Mouse (Mus musculus) ovary, postnatal 14 days (tissue): ENCODE results near the gene Thumpd2.

Experiments used
- DNase-seq: peaks from one replicate; pipeline ENCODE4 v3.0.0; 2022; ENCODE audit warnings: low spot score

The Thumpd2 gene

DNA sequence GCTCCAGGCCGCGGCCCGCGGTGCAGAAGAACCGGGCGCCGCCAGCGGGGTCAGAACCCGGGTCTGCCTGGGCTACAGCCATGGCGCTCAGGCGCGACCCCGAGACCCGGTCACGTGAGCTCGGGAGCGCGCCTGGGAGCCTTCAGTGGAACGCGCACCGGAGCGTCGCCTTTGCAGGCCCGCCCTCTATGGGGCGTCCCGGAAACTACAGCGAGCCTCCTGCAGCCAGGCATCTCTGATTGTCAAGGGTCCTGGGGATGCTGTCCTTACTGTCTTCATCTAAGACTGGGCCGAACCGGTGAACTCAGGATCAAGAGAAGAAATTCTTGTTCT, at the start of gene Thumpd2:
Thumpd2 (minus strand) TSS at position 104 of the 333 bp plus-strand sequence.
- peak; percentile 88 for DNase-seq

DNA sequence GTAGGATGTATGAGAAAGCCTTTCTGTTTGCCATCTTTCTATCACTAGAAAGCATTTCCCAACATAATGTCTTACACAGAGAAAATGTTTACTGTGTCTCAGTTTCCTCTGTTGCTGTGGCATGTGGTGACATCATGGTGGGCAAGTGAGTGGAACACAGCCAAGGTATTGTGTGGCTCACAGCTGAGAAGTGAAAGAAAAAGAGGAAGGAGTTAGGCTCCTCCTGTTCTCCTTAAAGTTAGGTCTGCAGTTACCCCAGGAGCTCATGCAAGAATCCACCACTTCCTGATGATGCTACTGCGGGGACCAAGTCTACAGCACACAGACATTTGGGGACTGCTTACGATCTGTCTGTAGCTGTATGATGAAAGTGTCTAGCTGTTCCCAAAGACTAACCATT, 39.4 kb upstream of the Thumpd2 start:
- no peak for DNase-seq

- no peak for DNase-seq
Measured at GRCm38 (mm10) chr17:81102866-81103265, 38.0 kb upstream of the Thumpd2 start.

DNA sequence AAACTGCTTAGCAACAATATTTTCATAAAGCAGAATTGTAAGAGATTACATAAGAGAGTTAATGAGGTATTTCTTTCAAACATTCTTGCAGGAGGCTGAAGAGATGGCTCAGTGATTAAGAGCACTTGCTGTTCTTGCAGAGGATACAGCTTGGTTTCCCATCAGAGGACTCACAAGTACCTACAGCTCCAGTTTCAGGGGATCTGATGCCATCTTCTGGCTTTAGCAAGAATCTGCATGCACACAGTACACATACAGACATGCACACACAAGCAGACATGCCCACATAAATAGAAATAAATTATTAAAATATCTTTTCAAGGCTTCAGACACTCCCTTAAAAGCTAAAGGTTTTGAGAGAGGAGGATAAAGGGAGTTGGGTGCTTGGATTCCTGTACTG, 33.6 kb upstream of the Thumpd2 start:
- no peak for DNase-seq

GRCm38 (mm10) chr17:81096490-81096889, 31.6 kb upstream of the Thumpd2 start:
- DNase-seq: no peak

DNA sequence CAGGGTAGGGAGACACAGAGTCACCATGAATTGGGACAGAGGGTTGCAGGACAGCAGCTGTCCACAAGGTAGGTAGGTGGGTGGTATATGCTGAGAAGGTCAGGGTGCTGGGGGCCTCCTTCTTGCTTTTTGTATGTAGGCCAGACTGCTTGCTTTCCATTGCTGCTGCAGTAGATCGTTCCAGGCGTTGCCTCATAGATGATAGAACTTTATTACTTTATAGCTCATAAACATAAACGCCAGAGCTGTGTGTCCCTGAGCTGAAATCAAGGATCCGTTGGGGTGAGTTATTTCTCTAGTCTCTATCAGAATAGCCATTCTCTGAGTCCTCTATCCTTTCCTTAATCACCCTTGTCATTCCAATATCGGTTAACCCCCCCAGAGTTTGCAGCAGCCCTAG, 27.9 kb upstream of the Thumpd2 start:
- DNase-seq: no peak

GRCm38 (mm10) chr17:81088866-81089265, 24.0 kb upstream of the Thumpd2 start:
- DNase-seq: no peak

GRCm38 (mm10) chr17:81087735-81088134, 22.9 kb upstream of the Thumpd2 start:
- no peak for DNase-seq

DNA sequence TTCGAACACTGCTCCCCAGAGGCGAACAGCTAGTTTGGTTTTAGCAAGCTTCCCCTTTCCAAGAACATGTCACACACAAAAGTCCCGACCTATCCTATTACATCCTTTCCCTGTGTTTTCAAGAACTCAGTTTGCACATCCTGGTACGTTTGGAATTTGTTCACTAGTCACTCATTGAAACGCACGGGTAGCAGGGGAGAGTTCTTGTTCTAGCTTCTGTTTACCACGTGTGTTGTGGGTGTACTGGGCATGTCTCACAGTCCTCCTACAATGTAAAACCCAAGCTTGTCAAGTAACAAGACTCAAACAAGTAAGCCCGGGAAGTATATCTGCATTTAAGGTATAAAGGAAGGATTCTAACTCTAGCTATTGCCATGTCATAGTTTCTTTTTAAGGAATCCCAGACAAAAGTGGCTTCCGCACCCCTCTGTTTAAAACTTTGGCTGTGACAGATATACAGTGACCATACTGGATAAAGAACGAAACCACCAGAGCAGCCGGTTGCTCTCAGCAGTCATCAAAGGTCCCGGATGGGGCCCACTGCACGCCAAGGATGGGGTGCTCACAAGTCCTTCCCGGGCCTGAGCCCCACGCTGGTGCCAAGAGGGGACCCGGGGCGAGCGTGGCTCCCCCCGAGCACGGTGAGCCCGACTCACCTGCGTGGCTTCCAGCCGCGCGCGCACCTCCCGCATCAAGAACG, 453 bp downstream of the Thumpd2 start:
- no peak for DNase-seq

DNA sequence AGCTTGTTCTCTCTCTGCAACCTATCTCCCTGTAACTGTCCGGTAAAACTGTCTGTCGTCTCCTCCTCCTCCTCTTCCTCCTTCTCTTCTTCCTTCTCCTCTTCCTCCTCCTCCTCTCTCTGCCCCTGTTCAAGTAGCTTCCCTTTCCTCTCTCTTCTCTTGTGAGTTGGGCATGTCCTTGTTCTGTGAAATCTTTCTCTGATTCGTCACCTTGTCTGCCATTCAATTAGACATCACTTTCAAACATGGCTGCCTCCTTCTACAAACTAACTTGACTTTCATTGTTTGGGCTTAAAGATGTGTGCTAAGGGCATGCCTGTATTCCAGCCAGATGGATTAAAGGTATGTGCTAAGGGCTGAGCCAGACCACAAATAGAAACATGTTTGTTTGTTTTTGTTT, 1.5 kb downstream of the Thumpd2 start:
- no peak for DNase-seq

DNA sequence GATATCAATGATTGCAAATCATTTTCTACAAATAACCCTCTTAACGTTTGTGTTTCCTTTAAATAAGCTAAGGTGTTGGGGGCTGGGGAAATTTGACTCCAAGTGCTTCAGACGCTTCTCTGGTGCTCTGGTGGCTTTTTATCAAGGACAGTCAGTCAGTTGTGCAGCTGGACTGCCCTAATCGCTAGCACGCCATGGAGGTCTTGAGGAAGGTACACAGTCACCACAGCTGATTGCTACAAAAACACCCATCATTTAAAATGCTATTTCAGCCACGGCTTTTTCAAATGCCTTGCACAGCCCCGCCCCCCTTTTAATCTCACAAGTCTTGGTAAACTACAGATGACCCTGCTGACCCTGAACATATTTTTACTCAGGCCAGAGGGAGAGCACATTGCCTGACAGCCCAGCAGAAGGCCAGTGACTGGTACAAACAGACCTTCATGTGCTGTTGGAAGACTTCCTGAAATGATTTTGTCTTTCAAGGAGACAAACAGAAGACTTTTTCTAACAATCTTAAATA, 2.5 kb downstream of the Thumpd2 start:
- no peak for DNase-seq

DNA sequence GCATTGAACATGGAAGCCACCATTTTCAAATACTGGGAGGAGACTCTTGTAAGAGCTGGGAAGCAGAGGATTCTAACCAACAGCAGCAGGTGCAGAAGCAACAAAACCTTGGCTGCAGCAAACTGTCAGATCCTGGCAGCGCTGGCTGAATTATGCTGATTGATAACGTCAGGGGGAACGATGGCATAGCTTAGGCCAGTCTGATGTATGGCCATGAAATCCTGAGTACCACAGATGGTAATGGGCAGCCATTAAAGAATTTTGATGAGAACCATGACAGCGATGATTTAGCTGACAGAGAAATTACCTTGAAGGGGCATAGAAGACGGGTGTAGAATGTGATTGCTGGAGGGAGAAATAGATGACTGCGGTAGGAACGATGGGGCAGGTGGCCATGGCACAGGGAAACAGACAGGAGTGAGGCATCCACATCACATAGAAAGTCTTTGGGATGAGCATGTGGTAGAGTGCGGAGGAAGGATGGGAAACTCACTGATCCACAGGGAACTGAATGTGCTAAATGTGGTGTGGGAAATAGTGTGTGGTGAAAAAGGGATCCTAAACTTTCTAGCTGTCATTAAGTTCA, 8.0 kb downstream of the Thumpd2 start:
- no peak for DNase-seq

DNA sequence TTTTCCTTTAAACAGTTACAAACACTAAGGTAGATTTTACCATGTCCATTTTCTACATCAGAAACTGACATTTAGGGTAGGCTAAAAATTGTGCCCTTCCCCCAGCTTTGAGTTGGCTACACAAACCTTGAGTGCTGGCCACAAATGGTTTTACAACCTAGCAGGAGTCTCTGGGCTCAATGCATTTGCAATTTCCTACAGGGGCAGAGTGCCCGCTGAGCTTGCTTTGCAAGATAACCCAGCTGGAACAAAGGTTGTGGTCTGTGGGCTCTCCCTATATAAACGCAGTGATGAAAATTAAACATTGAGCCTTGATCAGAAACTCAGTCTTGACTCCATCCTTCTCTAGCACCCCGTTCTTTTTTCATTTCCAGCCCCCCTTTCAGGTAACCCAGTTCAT, 8.8 kb downstream of the Thumpd2 start:
- DNase-seq: no peak

- DNase-seq: no peak
Measured at GRCm38 (mm10) chr17:81055522-81055921, 9.4 kb downstream of the Thumpd2 start.

GRCm38 (mm10) chr17:81053274-81053673, 11.6 kb downstream of the Thumpd2 start:
- no peak for DNase-seq

DNA sequence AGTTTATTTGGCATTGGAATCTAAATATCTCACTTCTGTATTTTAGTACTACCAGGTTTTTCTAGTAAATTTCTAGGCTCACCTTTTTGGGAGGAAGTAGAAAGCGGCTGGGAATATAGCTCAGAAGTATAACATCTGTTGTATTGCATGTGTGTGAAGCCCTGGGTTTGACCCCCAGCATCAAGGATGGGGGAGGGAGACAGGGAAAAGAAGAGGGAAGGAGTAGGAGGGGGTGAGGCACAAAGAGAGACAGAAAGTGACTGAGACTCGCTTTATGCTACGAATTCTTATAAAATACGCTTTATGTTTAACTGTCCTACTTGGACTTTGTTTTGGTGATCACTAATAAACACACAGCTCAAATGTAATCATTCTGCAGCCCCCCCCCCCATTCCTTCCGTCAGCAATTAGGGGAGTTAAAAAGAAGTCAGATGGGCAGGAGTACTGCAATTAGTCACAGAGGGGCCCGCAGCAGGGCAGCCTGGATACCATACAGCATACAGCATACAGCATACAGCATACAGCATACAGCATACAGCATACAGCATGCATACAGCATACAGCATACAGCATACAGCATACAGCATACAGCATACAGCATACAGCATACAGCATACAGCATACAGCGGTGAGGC, 16.8 kb downstream of the Thumpd2 start:
- DNase-seq: no peak

GRCm38 (mm10) chr17:81045525-81046150, 19.2 kb downstream of the Thumpd2 start:
- no peak for DNase-seq

DNA sequence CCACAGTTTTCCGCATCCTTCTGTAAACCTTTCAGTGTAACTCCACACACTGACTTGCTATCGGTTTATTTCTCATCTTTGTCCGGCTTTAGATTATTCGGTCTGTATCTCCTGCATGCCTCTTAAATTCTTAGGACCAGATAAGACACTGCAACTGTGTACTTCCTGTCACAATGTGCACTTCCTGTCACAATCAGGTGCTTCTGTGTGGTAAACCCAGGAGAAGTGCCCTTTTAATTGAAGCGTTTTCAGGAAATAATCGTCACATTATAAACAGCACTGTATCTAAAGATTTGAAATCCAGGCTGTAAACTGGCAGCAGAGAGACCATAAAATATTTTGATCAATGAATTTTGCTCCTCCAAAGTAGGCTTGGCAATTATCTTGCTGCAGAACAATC, 19.8 kb downstream of the Thumpd2 start:
- DNase-seq: no peak

DNA sequence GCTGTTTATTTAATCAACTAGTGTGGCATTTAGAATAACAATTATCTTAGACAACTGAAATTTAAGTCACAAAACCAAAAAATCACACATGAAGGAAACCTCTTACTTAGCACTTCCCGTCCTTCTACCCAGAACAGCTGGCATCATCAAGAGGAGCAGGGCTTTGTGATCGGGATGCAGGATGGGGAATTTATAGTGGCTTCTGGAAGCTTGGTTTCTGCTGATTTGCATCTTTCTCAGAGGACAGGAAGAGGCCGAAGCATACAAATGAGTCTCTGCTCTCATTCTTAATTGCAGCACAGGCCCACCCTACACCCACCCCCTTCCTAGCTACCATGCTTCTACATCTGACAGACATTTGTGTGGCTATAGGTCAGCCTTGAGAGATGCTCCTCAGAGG, 20.5 kb downstream of the Thumpd2 start:
- DNase-seq: no peak

DNA sequence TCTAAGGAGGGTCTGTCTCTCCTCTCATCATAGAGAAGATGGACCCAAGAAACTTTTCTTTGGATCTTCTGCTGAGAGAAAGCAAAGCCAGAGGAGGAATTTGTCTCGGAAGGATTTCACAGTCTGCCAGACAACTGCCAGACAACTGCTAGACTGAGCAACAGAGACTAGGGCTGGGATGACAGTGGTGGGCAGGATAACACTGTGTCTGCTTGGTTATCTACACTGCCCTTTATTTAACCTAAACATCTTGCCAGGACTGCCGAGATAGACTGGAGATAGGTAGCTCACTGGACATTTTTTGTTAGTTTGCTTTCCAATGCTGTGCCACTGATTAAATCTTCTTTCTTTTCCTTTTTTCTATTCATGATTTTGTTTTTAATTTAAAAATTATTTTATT, 23.2 kb downstream of the Thumpd2 start:
- DNase-seq: no peak

GRCm38 (mm10) chr17:81038707-81039408, 26.0 kb downstream of the Thumpd2 start:
- no peak for DNase-seq

- no peak for DNase-seq
Measured at GRCm38 (mm10) chr17:81035354-81035753, 29.5 kb downstream of the Thumpd2 start.
